13 mouse cellular contexts compared by ENCODE assay signal in the genomic region with DNA sequence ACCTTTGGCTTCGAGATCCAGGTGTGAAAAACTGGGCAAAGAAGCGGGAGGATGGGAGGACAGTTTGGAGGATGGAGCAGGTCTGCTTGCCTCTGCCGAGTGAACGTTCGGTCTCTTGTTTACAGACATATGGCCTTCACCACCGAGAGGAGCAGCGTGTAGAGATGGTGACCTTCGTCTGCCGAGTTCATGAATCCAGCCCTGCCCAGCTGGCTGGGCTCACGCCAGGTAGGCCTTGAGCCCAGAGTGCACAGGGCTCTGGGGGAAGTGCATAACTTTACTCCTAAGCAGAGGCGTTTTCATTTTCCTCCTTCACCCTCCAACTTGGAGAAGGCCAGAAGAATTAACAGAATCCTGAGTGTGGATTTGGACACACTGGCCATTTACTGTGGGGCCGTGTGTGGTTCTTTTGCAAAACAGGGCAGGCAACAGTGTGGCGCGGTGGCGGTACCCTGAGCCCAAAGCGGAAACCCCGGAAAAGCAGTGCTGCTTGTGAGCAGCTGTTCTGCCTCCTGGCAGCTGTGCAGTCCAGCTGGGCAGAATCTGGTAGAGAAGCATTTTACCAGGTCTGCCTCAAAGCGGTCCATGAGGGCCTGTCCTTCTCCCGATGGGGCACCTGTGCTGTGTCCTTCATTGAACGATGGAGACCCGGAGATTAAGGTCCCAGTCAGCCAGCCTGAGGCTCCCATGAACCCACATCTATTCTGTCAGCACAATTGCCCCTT. TPM values are rescaled to one million over a fixed set of nuclear protein-coding genes. Genes with fewer than 3 reads are reported as not detected.
DNase-seq lines count a peak whose midpoint lies in the region; ATAC-seq lines count a peak whose summit lies in the region.
"Had no signal": no experiment of that assay in that cellular context is flagged by ENCODE, and none has a peak within 500 bp of the region (broad histone marks: within the 10 kb centered on the region; RNA-seq: fewer than 3 reads in every experiment).

No protein-coding gene starts in this region.

- 81% methylated on average over 21 of the region's 21 CpGs for WGBS in limb, embryonic 12.5 days
- 92% methylated on average over 21 of the region's 21 CpGs for WGBS in forebrain, embryonic 13.5 days
- 92% methylated on average over 21 of the region's 21 CpGs for WGBS in midbrain, embryonic 13.5 days

- H3K36me3 ChIP-seq in limb, embryonic 12.5 days = peaks cover 50% of the 10 kb centered on the region
- peaks cover 24% of the 10 kb centered on the region for H3K36me3 ChIP-seq in forebrain, embryonic 13.5 days (ENCODE audit: poor library complexity, severe bottlenecking)
- peaks cover 20% of the 10 kb centered on the region for H3K36me3 ChIP-seq in midbrain, embryonic 13.5 days
- H3K36me3 ChIP-seq: G1E; hindbrain, embryonic 15.5 days had no signal

- no peak overlapping the region for H3K9ac ChIP-seq in limb, embryonic 12.5 days (replicated peaks)
- no peak overlapping the region for H3K9ac ChIP-seq in forebrain, embryonic 13.5 days
- no peak overlapping the region for H3K9ac ChIP-seq in midbrain, embryonic 13.5 days (replicated peaks)
- H3K9ac ChIP-seq: hindbrain, embryonic 15.5 days had no signal

- peak; percentile 41 to 45 for DNase-seq in kidney, adult 8-10 months
- no peak for DNase-seq in kidney, postnatal 14 days
- peak; percentile 86 for DNase-seq in adrenal gland, postnatal 14 days
- peak; percentile 80 for DNase-seq in gastrocnemius, postnatal 14 days
- DNase-seq in right cerebral cortex, postnatal 14 days = no peak
- DNase-seq: thymus, postnatal 25 days had no signal

- no peak overlapping the region for H3K4me3 ChIP-seq in limb, embryonic 12.5 days (replicated peaks)
- no peak overlapping the region for H3K4me3 ChIP-seq in forebrain, embryonic 13.5 days
- H3K4me3 ChIP-seq in midbrain, embryonic 13.5 days (replicated peaks) = no peak overlapping the region
- H3K4me3 ChIP-seq: hindbrain, embryonic 15.5 days; neural tube, embryonic 13.5 days had no signal

- H3K4me1 ChIP-seq in limb, embryonic 12.5 days (replicated peaks) = peaks cover 59% of the 10 kb centered on the region
- H3K4me1 ChIP-seq in forebrain, embryonic 13.5 days = peaks cover 19% of the 10 kb centered on the region
- peaks cover 20% of the 10 kb centered on the region for H3K4me1 ChIP-seq in midbrain, embryonic 13.5 days (replicated peaks)

- intact Hi-C loops in gastrocnemius, postnatal 14 days (cut with DNase I; ENCODE audit: low total_unique reads) = no loop called here

- no peaks in the 10 kb centered on the region for H3K9me3 ChIP-seq in limb, embryonic 12.5 days
- H3K9me3 ChIP-seq in forebrain, embryonic 13.5 days (replicated peaks) = no peaks in the 10 kb centered on the region
- H3K9me3 ChIP-seq in midbrain, embryonic 13.5 days = no peaks in the 10 kb centered on the region
- H3K9me3 ChIP-seq: hindbrain, embryonic 15.5 days; neural tube, embryonic 13.5 days had no signal

- no peak for ATAC-seq in limb, embryonic 12.5 days (ENCODE audit: insufficient number of reproducible peaks, insufficient read depth, low FRiP score, low TSS enrichment, low read depth)
- ATAC-seq in forebrain, embryonic 13.5 days = no peak
- no peak for ATAC-seq in midbrain, embryonic 13.5 days

- H3K4me2 ChIP-seq in limb, embryonic 12.5 days = no peak overlapping the region
- no peak overlapping the region for H3K4me2 ChIP-seq in forebrain, embryonic 13.5 days
- no peak overlapping the region for H3K4me2 ChIP-seq in midbrain, embryonic 13.5 days (replicated peaks)
- H3K4me2 ChIP-seq: hindbrain, embryonic 15.5 days had no signal

- H3K27me3 ChIP-seq in limb, embryonic 12.5 days = peaks cover 11% of the 10 kb centered on the region; the same call in 1 of the 2 replicates
- 0 out of 2 replicates have a peak, but pooled peaks cover 13% of the 10 kb centered on the region for H3K27me3 ChIP-seq in forebrain, embryonic 13.5 days
- H3K27me3 ChIP-seq in midbrain, embryonic 13.5 days = peaks cover 11% of the 10 kb centered on the region; the same call in 1 of the 2 replicates

- H3K27ac ChIP-seq in limb, embryonic 12.5 days = peak overlapping the region; percentile 95
- no peak overlapping the region for H3K27ac ChIP-seq in forebrain, embryonic 13.5 days
- no peak overlapping the region for H3K27ac ChIP-seq in midbrain, embryonic 13.5 days
- H3K27ac ChIP-seq: hindbrain, embryonic 15.5 days; macrophage had no signal

RNA-seq across cellular contexts. Expression of a gene that starts 5.0 kb away (rescaled TPM):
- 20.7 and 29.7 TPM in 2 replicates for total RNA-seq in adrenal gland, postnatal 14 days (2021)
- 1 to 10 TPM; 8.3 to 9.4 TPM for total RNA-seq in gastrocnemius, postnatal 14 days (2021)
- polyA plus RNA-seq in limb, embryonic 12.5 days (2016; fragmentation: Nextera tagmentation; extraction: Ambion mirVana) = 7.9 and 10.5 TPM in 2 replicates
- 1.3 and 1.5 TPM in 2 replicates for polyA plus RNA-seq in forebrain, embryonic 13.5 days (2015; fragmentation: Nextera tagmentation; extraction: Ambion mirVana)
- 1.7 and 2.4 TPM in 2 replicates for polyA plus RNA-seq in midbrain, embryonic 13.5 days (2015; fragmentation: Nextera tagmentation; extraction: Ambion mirVana)

RNA-seq across cellular contexts. Expression of a gene that starts 25.0 kb away (rescaled TPM):
- total RNA-seq in adrenal gland, postnatal 14 days (2021) = 357 and 680 TPM in 2 replicates
- 10 to 100 TPM; 30.5 to 49.0 TPM for total RNA-seq in gastrocnemius, postnatal 14 days (2021)
- 5.5 and 7.0 TPM in 2 replicates for polyA plus RNA-seq in limb, embryonic 12.5 days (2016; fragmentation: Nextera tagmentation; extraction: Ambion mirVana)
- polyA plus RNA-seq in forebrain, embryonic 13.5 days (2015; fragmentation: Nextera tagmentation; extraction: Ambion mirVana) = 2.4 and 2.9 TPM in 2 replicates
- 2.8 and 3.1 TPM in 2 replicates for polyA plus RNA-seq in midbrain, embryonic 13.5 days (2015; fragmentation: Nextera tagmentation; extraction: Ambion mirVana)
- total RNA-seq: G1E had no signal

RNA-seq across cellular contexts. Expression of a gene that starts 55.0 kb away (rescaled TPM):
- 64.4 and 97.1 TPM in 2 replicates for total RNA-seq in adrenal gland, postnatal 14 days (2021)
- total RNA-seq in gastrocnemius, postnatal 14 days (2021) = 10 to 100 TPM; 27.7 to 35.0 TPM
- polyA plus RNA-seq in limb, embryonic 12.5 days (2016; fragmentation: Nextera tagmentation; extraction: Ambion mirVana) = 66.9 and 67.4 TPM in 2 replicates
- 81.6 and 85.1 TPM in 2 replicates for polyA plus RNA-seq in forebrain, embryonic 13.5 days (2015; fragmentation: Nextera tagmentation; extraction: Ambion mirVana)
- 79.1 and 82.8 TPM in 2 replicates for polyA plus RNA-seq in midbrain, embryonic 13.5 days (2015; fragmentation: Nextera tagmentation; extraction: Ambion mirVana)

RNA-seq across cellular contexts. Expression of a gene that starts 55.2 kb away (rescaled TPM):
- 9.0 and 11.2 TPM in 2 replicates for total RNA-seq in adrenal gland, postnatal 14 days (2021)
- total RNA-seq in gastrocnemius, postnatal 14 days (2021) = 10 to 100 TPM; 21.8 to 29.9 TPM
- polyA plus RNA-seq in limb, embryonic 12.5 days (2016; fragmentation: Nextera tagmentation; extraction: Ambion mirVana) = 7.3 and 8.2 TPM in 2 replicates
- 14.3 and 15.8 TPM in 2 replicates for polyA plus RNA-seq in forebrain, embryonic 13.5 days (2015; fragmentation: Nextera tagmentation; extraction: Ambion mirVana)
- polyA plus RNA-seq in midbrain, embryonic 13.5 days (2015; fragmentation: Nextera tagmentation; extraction: Ambion mirVana) = 18.2 and 19.2 TPM in 2 replicates
- polyA plus RNA-seq: G1E had no signal

Comparison
In these comparisons a context has a peak if more than half of its experiments do, and no peak if none do; other contexts are left out.
1. DNase-seq: peak in kidney, adult 8-10 months (2 of 2), adrenal gland, postnatal 14 days (single experiment) and gastrocnemius, postnatal 14 days (single experiment); none in kidney, postnatal 14 days (single experiment) and right cerebral cortex, postnatal 14 days (single experiment).